22 mouse cellular contexts compared by ENCODE assay signal in the genomic region with DNA sequence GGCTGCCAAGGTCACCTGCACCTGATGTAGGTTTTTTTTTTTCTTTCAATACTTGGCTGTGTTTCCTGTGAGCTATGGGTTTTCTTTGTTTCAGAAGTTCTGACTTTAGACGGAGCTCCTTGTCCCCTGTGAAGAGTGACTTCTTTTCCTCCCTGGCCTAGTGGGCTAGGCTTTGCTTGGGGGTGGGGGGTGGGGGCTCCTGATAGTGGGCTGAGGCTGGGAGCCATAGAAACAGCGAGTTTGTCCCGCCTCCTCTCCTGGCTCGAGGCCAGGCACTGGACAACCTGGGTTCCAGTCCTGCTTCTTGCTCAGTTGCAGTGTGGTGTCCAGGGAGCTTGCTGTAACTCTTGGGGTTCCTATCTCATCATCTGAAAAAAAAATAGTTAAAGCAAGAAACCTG. TPM values are rescaled to one million over a fixed set of nuclear protein-coding genes. Genes with fewer than 3 reads are reported as not detected.
DNase-seq lines count a peak whose midpoint lies in the region; ATAC-seq lines count a peak whose summit lies in the region.
"Had no signal": no experiment of that assay in that cellular context is flagged by ENCODE, and none has a peak within 500 bp of the region (broad histone marks: within the 10 kb centered on the region; RNA-seq: fewer than 3 reads in every experiment).

No protein-coding gene starts in this region.

- H3K9ac ChIP-seq in embryonic facial prominence, embryonic 13.5 days, result no peak overlapping the region
- no peak overlapping the region for H3K9ac ChIP-seq in limb, embryonic 12.5 days (replicated peaks)
- H3K9ac ChIP-seq: embryonic facial prominence, embryonic 12.5 days; forebrain, embryonic 12.5 days; heart, embryonic 15.5 days had no signal

- no peak for ATAC-seq in embryonic facial prominence, embryonic 13.5 days (ENCODE audit: insufficient number of reproducible peaks, insufficient read depth, low FRiP score, low TSS enrichment, low read depth)
- ATAC-seq in limb, embryonic 12.5 days (ENCODE audit: insufficient number of reproducible peaks, insufficient read depth, low FRiP score, low TSS enrichment, low read depth), result no peak
- ATAC-seq: forebrain, embryonic 16.5 days; hindbrain, embryonic 16.5 days; inflammation-experienced regulatory T-cells, adult 6 months had no signal

- H3K27me3 ChIP-seq in embryonic facial prominence, embryonic 13.5 days, result no peaks in the 10 kb centered on the region
- no peaks in the 10 kb centered on the region for H3K27me3 ChIP-seq in embryonic facial prominence, embryonic 10.5 days (replicated peaks; ENCODE audit: low read depth, poor library complexity, severe bottlenecking)
- H3K27me3 ChIP-seq in limb, embryonic 12.5 days, result no peaks in the 10 kb centered on the region
- H3K27me3 ChIP-seq in limb, embryonic 10.5 days (ENCODE audit: low read depth, poor library complexity, severe bottlenecking), result no peaks in the 10 kb centered on the region
- H3K27me3 ChIP-seq: embryonic facial prominence, embryonic 12.5 days; forebrain, embryonic 12.5 days; heart, embryonic 15.5 days had no signal

- peak overlapping the region; percentile 7; the same call in 1 of the 2 replicates for H3K27ac ChIP-seq in embryonic facial prominence, embryonic 13.5 days
- H3K27ac ChIP-seq in embryonic facial prominence, embryonic 10.5 days (replicated peaks), result no peak overlapping the region
- H3K27ac ChIP-seq in limb, embryonic 12.5 days, result 0 out of 2 replicates have a peak overlapping the region, but pooled peaks have one; percentile 9
- no peak overlapping the region for H3K27ac ChIP-seq in limb, embryonic 10.5 days
- H3K27ac ChIP-seq: embryonic facial prominence, embryonic 12.5 days; forebrain, embryonic 12.5 days; heart, adult 2 months; heart, embryonic 15.5 days had no signal

- H3K9me3 ChIP-seq in embryonic facial prominence, embryonic 13.5 days, result no peaks in the 10 kb centered on the region
- H3K9me3 ChIP-seq in embryonic facial prominence, embryonic 10.5 days, result no peaks in the 10 kb centered on the region
- no peaks in the 10 kb centered on the region for H3K9me3 ChIP-seq in limb, embryonic 12.5 days
- no peaks in the 10 kb centered on the region for H3K9me3 ChIP-seq in limb, embryonic 10.5 days (replicated peaks)
- H3K9me3 ChIP-seq: embryonic facial prominence, embryonic 12.5 days; forebrain, embryonic 12.5 days; heart, embryonic 15.5 days had no signal

- no peak overlapping the region for H3K4me3 ChIP-seq in embryonic facial prominence, embryonic 13.5 days
- no peak overlapping the region for H3K4me3 ChIP-seq in embryonic facial prominence, embryonic 10.5 days
- no peak overlapping the region for H3K4me3 ChIP-seq in limb, embryonic 12.5 days (replicated peaks)
- H3K4me3 ChIP-seq in limb, embryonic 10.5 days, result no peak overlapping the region
- H3K4me3 ChIP-seq: embryonic facial prominence, embryonic 12.5 days; forebrain, embryonic 12.5 days; heart, adult 2 months; heart, embryonic 15.5 days had no signal

- no peak overlapping the region for H3K4me2 ChIP-seq in embryonic facial prominence, embryonic 13.5 days
- H3K4me2 ChIP-seq in limb, embryonic 12.5 days, result no peak overlapping the region
- H3K4me2 ChIP-seq: embryonic facial prominence, embryonic 12.5 days; forebrain, embryonic 12.5 days; heart, embryonic 11.5 days; heart, embryonic 15.5 days had no signal

- no peaks in the 10 kb centered on the region for H3K36me3 ChIP-seq in embryonic facial prominence, embryonic 13.5 days
- no peaks in the 10 kb centered on the region for H3K36me3 ChIP-seq in embryonic facial prominence, embryonic 10.5 days (replicated peaks)
- H3K36me3 ChIP-seq in limb, embryonic 12.5 days, result no peaks in the 10 kb centered on the region
- H3K36me3 ChIP-seq in limb, embryonic 10.5 days, result no peaks in the 10 kb centered on the region
- H3K36me3 ChIP-seq: embryonic facial prominence, embryonic 12.5 days; forebrain, embryonic 12.5 days; heart, embryonic 15.5 days had no signal

- 0 out of 2 replicates have a peak, but pooled peaks cover 3% of the 10 kb centered on the region for H3K4me1 ChIP-seq in embryonic facial prominence, embryonic 13.5 days
- peaks cover 23% of the 10 kb centered on the region for H3K4me1 ChIP-seq in embryonic facial prominence, embryonic 10.5 days
- no peaks in the 10 kb centered on the region for H3K4me1 ChIP-seq in limb, embryonic 12.5 days (replicated peaks)
- H3K4me1 ChIP-seq in limb, embryonic 10.5 days, result peaks cover 8% of the 10 kb centered on the region
- H3K4me1 ChIP-seq: embryonic facial prominence, embryonic 12.5 days; forebrain, embryonic 12.5 days had no signal

- 45% methylated on average over 4 of the region's 4 CpGs for WGBS in embryonic facial prominence, embryonic 13.5 days
- WGBS in embryonic facial prominence, embryonic 10.5 days, result 49% methylated on average over 4 of the region's 4 CpGs
- 60% methylated on average over 4 of the region's 4 CpGs for WGBS in limb, embryonic 12.5 days
- WGBS in limb, embryonic 10.5 days, result 65% methylated on average over 4 of the region's 4 CpGs

- DNase-seq in embryonic facial prominence, embryonic 10.5 days (ENCODE audit: low spot score), result no peak
- no peak for DNase-seq in limb, embryonic 10.5 days (ENCODE audit: low spot score)
- peak; percentile 63 for DNase-seq in ES-CJ7 (ENCODE audit: low read depth, low spot score)
- peak; percentile 64 for DNase-seq in testis, postnatal 10 days (ENCODE audit: low spot score)
- no peak for DNase-seq in cerebellum, postnatal 4 days (ENCODE audit: low spot score in 2 of 2)
- DNase-seq: adrenal gland, adult 2 months; adrenal gland, postnatal 25 days; cerebellum, adult 18-20 months; cerebellum, adult 9-11 months; cerebellum, postnatal 36 days; gastrocnemius, postnatal 10 days; heart, adult 2 months; heart, postnatal 14 days had no signal

RNA-seq across cellular contexts. Expression of a gene that starts 19.7 kb away (rescaled TPM):
- polyA plus RNA-seq in embryonic facial prominence, embryonic 13.5 days (2015; fragmentation: Nextera tagmentation; extraction: Ambion mirVana), result 1.4 and 2.2 TPM in 2 replicates
- 0.63 and 0.80 TPM in 2 replicates for polyA plus RNA-seq in embryonic facial prominence, embryonic 10.5 days (2016; fragmentation: Nextera tagmentation; extraction: Ambion mirVana)
- 0.97 and 1.2 TPM in 2 replicates for polyA plus RNA-seq in limb, embryonic 12.5 days (2016; fragmentation: Nextera tagmentation; extraction: Ambion mirVana)
- polyA plus RNA-seq in limb, embryonic 10.5 days (2016; fragmentation: Nextera tagmentation; extraction: Ambion mirVana), result 0.77 and 1.3 TPM in 2 replicates

RNA-seq across cellular contexts. Expression of a gene that starts 36.0 kb away (rescaled TPM):
- 20.9 and 23.7 TPM in 2 replicates for polyA plus RNA-seq in embryonic facial prominence, embryonic 13.5 days (2015; fragmentation: Nextera tagmentation; extraction: Ambion mirVana)
- polyA plus RNA-seq in embryonic facial prominence, embryonic 10.5 days (2016; fragmentation: Nextera tagmentation; extraction: Ambion mirVana), result 48.4 and 55.0 TPM in 2 replicates
- polyA plus RNA-seq in limb, embryonic 12.5 days (2016; fragmentation: Nextera tagmentation; extraction: Ambion mirVana), result 29.3 and 31.7 TPM in 2 replicates
- polyA plus RNA-seq in limb, embryonic 10.5 days (2016; fragmentation: Nextera tagmentation; extraction: Ambion mirVana), result 35.0 and 37.9 TPM in 2 replicates

Comparison
In these comparisons a context has a peak if more than half of its experiments do, and no peak if none do; other contexts are left out.
1. H3K27ac ChIP-seq: peak in embryonic facial prominence, embryonic 13.5 days (single experiment) and limb, embryonic 12.5 days (single experiment); none in embryonic facial prominence, embryonic 10.5 days (single experiment) and limb, embryonic 10.5 days (single experiment).
2. DNase-seq: peak in ES-CJ7 (single experiment) and testis, postnatal 10 days (single experiment); none in embryonic facial prominence, embryonic 10.5 days (single experiment), limb, embryonic 10.5 days (single experiment) and cerebellum, postnatal 4 days (0 of 2).